Mouse (Mus musculus) testis, postnatal 14 days (tissue): ENCODE measurements around the gene Lipa.

ENCODE experiments used
- DNase-seq: peaks from one replicate; pipeline ENCODE4 v3.0.0; 2021; ENCODE audit warnings: low spot score

Lipa gene

DNA sequence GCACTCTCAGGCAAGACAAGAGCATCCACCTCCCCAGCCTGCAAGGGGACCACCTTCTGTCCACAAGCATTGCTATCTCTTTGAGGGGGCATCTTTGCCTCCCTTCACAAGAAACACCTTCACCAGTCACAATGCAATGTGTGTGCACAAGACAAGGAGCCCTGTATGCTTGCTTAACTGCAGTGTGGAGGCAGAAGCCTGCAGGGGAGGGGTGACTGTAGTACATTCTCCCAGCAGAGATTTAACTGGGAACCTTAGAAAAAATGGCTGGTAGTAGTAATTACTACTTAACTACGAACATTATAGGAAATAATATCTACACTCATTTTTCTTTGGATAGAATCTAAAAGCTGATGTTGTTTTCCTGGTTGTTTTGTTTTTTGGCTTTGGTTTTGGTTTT is 5.3 kb downstream of the Lipa start:
- no peak for DNase-seq

DNA sequence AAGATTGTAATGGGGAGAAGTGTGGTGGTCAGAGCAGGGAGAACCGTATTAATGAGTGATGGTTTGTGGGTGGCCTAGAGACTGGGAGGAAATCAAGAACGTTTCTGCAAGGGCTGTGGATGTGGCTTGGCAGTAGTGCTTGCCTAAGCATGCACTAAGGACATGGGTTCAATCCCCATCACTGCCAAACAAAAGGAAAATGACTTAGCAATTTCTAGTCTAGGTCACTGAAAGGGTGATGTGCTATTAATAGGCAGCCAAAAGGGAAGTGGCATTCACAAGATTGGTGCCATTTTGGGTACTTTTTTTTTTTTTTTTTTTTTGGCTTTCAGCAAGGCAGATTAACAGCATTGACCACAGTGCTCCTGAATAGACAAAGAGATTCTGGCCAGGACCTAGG is 5.9 kb downstream of the Lipa start:
- DNase-seq, result no peak

DNA sequence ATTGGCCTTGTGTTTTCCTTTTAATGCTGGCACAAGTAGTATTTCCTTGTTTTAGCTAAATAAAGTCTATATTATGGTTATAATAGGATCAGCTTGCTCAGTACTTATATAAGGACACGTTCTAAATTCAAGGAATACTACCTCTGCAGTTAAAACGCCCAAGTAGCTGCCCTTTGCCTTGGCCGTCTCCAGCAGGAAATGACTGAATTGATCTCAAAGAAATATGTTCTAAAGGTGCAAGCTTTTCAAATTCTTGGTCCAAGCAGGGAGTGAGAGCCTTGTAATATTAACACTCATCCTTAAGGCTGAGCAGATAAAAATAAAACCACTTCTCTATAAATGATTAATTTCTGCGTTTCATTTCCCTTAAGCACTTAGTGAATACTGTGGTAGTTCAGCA is 7.2 kb downstream of the Lipa start:
- DNase-seq, result no peak

DNA sequence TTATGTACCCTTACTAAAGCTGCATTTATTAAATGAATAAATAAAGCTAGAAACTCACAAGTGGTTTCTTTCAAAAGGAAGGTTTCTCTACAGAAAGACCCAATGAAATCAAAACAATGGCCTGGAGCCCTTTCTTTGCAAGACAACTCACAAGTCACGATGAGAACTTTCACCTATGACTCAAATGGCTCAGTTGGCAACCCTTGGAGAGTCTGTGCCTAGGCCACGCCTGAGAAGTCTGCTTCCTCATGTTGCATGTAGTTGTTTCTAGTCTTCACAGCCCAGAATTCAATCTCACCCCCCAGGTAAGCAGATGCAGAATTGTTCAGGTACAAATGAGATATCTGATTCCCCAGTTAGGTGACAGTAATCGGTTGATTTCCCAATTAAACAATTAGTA is 7.6 kb downstream of the Lipa start:
- DNase-seq, result no peak

DNA sequence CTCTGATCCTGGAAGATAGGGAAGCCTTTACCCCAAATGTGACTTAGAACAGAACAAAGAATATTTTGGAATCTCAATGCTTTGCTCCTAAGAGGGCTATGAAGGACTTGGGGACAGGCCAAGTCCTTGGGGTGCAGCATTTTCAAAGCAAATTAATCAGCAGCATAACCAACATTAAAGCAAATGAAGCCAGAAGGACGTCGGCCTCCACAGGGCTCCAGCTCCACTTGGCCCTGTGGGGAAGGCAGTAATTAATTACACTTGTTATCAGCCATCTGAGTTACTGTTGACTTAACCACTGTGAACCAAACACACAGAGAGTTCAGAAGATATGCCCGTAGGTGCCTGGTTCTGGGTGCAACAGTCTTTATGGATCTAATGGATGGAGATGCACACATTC is 8.5 kb downstream of the Lipa start:
- DNase-seq, result no peak

DNA sequence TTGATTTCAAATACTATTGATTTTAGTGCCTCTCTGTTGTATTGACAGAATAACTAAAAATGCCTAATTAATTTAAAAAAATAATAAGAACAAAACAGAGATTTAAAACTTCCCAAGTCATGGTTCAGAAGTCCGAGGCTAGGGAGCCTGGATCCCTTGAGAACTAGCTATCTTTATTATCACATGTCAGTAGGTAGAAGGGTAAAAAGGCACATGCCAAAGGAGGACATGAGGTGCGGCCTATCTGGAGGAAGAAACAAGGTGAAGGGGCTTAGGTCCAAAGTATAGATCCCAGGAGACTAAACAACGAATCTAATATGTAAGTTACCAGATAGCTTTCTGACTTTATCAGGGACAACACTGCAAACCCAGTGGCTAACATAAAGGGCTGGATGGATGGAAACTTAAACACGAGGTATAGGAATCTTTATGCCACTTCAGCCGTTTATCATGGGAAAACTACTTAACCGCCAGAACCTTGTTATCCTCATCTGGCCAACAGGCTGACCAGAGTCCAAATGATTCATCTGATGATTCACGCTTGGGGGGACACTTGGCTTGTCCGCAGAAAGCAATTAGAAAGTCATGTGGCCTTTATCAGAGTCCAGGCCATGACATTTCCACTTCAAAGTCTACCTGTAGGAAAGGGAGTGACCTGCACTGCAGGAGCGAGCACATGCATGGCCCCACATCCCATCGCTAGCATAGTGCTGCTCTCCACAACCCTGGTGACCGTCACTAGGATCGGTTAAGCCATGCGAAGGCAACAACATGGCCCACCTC is 9.3 kb downstream of the Lipa start:
- DNase-seq, result no peak

DNA sequence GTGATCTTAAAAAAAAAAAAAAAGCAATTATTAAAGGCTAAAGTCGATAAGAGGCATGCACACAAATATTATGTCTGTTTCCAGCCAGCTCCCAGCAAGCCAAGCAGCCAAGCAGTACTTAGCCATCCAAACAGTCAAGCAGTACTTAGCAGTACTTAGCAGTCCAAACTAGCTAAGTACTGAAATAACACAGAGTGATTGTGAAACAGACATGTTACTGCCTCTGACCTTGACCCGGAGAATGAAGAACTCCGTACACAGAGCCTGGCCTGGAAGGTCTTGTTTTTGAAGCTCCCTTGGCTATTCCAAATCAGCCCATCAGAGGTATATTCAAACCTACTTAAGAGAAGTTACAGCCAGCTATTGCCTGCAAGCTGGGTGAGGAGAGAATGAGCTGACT is 10.1 kb downstream of the Lipa start:
- no peak for DNase-seq

DNA sequence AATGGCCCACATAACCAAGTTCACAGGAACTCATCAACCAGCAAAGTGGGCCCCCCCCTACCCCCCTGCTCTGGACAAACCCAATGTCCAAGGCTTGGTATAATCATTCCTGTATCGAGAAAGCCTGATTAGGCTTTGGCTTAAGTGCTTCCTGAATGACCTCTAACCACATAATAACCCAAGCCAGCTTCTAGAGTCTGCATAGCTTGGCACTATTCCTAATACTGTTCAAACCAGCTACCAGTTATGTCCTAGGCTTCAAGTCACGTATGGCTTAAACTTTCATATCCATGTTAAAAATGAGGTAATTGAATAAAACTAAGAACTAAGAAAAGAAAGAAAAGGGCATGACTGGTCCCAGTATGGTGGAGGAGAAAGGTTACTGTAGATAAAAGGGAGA is 10.9 kb downstream of the Lipa start:
- DNase-seq, result no peak

DNA sequence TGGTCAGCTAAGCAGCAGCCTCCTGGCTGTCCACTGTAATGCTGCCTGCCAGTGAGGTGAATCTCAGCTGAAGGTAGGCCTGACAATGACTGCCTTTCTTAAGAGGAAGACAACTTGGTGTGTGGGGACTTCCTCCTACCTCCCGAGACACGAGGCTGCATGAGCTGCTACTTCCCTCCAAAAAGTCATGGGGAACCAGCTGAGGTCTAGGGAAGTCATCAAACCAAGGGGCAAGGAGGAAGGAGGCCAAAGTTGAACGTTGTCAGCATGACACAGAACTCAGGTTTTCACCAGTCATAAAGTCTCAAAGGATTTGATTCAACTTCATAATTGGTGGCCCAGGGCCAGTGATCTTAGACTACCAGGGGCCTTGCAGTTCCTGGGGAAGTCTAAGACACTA is 11.6 kb downstream of the Lipa start:
- DNase-seq, result no peak

DNA sequence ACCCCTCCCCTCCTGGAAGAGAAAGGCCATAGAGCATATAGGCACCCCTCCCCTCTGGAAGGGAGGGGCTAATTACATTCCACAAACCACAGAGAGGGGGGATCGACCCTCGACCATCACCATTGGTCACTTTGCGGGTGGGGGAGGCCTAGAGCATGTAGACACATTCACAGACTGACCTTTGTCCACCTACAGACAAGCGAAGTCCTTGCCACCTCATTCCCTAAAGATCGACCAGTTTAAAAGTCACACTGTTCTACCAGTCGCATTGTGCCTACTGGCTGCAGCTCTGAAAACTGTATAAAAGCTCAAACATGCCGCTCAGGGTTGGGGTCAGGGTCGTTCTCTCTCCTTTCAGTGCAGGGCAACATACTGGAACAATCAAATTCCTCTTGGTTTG is 15.7 kb downstream of the Lipa start:
- no peak for DNase-seq

DNA sequence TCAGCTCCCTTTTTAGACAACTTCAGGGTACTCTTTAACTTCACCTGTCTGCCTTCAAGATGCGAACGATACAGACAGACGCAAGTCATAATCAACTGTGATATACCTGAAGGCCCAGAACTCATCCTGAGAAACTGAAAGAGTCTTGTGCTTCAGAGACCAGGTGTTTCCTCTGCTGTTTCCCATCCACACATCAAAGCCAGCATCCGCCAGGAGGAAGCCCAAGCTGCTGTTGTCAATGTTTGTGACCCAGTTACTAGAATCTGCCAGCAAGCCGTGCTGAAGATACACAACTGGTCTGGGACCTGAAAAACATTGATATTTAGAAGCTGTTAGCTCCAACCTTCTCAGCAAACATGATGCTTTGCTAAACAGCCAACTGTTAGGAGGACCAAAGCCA is 16.6 kb downstream of the Lipa start:
- no peak for DNase-seq

DNA sequence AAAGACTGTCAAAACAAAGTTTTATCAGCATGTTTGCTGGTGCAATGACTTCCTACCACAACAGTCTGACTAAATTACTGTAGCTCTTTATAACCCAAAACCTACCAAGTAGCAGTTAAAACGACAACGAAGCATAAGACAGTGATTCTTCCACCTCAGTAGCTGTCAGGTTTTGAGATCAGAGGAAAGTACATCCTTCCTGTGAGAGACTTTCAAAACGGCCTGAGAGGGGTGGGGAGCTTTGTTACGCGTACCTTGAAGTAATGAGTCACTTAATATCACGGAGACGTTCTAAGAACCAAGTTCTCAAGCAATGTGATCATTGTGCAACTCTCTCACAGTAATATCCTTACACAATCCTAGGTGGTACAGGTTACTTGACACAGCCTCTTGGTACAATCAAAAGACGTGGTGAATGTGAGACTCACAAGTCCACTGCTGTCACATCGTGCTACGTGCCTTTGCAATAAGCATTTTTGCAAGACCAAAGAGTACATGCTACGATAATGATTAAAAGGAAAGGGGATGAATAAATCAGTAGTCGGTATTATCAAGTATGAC is 22.0 kb downstream of the Lipa start:
- DNase-seq, result no peak

DNA sequence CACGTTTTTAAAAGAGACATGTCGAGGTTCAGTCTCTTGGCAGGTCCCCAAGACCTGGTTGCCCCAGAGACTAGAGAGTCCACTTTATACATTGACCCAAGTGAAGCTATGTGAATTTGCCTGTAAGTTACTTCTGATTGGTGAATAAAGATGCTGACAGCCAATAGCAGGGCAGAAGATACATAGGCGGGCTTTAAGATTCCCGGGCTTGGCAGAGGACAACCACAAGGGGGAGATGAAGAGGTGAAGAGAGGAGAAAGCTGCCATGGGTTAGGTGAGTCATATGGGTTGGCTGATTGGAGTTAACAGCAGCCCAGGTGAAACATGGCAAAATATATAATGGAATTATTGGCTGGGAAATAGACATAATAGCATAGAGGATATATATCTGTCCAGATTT is 26.5 kb downstream of the Lipa start:
- peak; percentile 37 for DNase-seq

DNA sequence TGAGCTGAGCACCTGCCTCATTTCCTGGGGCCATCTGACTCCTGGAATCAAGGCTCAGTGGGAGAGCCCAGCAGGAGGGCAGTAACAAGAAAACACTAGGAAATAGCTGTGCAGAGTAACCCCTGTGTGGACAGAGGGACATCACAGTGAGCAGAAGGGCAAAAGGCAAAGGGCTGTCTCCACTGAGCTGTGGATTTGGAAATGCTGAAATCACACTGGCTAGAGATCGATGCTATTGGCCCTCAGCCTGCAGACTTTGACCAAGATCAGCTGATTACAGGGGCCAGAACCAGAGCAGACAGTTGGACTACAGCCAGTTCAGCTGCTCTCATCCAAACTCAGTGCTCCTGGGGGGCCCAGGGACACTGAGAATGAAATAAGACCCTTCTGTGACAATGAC is 30.9 kb downstream of the Lipa start:
- no peak for DNase-seq

DNA sequence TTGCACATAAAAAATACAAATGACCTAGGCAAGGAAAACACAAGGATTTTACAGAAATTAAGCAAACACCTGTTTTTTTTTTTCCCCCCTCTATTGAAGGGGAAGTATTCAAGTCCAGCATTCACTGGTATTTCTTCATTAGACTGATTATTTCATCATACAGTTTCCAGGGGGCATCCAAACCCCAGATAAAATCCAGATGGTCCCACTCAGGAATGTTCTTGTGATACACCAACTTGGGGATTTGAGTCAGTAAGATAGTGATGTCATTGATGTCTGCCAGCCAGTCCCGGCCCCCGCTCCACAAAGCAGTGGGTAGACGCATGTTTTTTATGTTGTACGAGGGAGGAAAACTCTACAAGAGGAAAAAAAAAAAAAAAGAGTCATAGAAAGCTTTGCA is 33.4 kb downstream of the Lipa start:
- DNase-seq, result no peak

DNA sequence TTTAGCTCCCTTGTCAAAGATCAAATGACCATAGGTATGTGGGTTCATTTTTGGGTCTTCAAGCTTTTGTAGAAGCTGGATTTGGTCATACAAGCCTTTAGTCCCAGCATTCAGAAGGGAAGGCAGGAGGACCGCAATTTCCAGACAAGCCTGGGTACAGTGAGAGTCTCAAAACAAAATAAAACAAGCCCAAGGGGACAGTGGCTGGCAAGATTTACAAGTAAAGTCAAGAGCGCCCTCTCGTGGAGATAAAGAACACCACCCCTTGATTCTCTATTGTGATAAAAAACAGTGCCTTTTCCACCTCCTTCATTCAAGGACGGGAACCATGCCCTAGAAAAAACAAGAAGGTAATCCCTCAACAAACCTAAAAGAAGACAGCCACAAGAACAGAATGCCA is 43.7 kb downstream of the Lipa start:
- DNase-seq, result no peak

DNA sequence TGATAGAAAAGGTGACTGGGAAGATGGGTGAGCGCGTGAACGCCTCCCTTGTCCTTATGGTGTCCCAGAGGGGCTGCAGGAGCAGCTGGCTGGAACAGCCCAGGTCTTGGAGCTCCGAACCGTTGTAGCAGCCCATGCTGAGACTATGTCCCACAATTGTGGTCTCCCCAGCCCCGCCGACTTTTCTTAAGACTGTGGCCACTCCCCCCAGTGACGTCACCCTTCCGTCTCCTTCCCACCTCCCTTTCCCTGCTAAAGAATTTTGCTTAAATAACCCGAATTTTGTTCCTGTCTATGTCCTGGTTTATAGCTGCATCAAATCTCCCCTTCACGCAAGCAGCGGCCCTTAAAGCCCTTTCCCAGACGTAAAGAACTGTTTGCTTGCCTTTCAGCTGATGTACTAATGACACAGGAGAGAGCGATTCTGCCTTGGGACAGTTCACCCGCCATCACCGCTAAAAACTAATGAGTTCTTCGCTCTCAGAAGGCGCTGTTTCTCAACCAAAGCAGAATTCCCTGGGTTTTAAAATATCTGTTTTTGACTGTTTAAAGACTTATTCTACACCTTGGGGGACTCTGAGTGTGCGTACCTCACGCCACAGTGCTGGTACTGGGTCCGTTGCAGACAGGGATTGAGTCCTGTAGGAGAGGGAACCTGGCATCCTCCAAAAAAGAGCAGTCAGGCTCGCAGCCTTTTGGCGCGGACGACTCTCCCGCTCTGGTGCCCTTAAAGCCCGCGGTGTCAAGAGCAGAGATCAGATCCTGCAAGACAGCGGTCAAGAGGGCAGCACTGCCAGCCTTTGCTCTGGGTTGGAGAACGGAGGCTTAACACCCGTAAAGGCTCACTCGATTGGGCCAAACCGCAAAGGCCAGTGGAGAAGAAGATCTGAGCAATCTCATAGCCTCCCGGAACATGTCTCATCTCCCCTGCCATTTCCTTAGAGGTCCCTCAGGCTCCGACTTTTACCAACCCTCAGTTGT is 52.0 kb downstream of the Lipa start, which contains the start of gene Ch25h:
Gene Ch25h (minus strand): TSS at position 174 of the 981 bp plus-strand sequence.
- no peak for DNase-seq

DNA sequence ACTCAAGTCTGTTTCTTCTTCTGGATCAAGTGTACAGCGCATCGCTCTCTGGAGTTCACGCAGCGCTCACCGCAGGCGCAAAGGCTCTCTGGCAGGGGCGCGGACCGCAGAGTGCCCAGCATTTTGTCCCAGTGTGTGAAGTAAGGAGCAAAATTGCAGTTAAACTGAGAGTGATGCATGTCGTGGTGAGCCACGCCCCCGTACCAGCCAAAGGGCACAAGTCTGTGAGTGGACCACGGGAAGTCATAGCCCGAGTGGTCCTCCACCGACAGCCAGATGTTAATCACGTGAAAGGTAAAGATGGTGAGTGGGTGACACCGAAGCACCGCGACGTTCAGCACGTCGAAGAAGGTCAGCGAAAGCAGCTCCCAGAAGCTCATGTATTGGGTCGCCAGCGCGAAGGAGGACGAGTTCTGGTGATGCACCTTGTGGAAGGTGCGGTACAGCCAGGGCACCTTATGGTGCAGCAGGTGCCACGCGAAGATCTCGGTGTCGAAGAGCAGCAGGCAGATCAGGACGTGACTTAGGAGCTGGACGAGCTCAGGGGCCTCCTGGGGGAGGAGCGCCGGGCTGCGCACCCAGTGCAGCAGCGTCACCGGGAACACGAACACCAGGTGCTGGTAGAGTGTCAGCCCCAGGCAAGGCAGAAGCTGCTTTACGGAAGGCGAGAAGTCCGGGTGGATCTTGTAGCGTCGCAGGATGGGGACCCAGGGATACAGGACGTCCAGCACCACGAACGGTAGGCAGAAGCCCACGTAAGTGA is 52.9 kb downstream of the Lipa start:
- no peak for DNase-seq

DNA sequence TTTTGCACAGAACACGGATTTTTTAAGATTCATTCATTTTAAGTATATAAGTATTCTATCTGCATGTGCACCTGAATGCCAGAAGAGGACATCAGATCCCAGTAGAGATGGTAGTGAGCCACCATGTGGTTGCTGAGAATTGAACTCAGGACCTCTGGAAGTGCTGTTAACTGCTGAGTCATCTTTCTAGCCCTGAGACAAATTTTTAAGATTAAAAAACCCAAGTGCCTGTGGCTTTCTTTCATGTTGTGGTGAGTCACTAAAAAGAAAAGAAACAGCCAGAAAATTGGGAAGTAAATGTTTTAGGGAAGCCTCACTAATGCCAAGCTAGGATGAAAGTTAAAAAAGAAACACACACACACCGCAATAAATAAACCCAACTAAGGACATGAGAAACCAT is 55.6 kb downstream of the Lipa start:
- no peak for DNase-seq

DNA sequence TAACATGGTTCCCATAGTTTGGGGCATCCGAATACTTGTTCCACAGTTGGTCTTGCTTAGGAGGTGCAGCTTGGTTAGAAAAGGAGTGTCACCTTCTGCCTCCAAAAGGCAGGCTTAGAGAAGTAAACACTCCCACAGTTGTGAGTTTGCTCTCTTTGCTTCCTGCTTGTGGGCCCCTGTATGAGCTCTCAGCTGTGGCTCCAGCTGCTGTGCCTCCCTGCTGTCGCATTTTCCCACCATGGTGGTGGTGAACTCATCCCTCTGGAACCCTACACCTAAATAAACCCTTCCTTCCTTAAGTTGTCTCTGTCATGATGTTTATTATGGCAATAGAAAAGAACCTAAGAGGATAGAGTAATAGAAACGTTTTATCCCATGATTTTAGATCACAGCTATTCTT is 58.5 kb downstream of the Lipa start:
- no peak for DNase-seq

DNA sequence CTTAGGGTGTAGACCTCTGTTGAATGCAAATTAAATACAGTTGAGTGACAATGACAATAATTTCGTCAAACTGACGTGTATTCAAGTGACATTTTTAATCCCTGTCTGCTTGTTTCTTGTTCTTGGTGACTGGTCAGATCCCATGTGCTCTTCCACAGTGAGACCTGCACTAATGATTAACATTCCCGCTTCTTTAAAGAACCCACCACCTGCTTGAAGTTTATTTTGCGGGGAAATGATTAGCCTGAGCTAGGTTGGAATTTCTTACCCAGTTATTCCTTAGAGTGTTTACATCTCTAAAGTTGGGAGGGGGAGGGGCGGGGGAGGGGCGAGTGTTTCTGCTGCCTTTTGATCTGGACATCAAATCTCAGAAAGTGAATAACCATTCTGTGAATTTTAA is 59.1 kb downstream of the Lipa start:
- no peak for DNase-seq

DNA sequence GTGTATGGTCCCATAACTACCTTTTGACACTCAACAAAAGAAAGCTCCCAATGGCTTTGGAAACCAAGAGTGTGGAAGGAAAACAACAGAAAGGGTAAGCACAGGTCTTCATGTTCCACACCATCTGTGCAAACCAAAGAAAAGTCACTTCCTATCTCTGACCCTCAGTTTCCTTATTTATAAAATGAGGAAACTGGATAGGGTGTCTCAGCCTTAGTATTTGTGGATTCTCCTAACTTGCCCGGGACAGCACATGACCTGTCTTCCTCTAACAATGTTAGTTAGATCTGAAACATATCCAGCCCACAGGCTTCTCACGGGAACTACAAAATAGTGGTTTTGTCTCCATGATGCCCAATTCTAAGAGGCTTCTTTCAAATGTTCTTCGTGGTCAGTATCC is 62.8 kb downstream of the Lipa start:
- DNase-seq, result no peak
